Mouse (Mus musculus): ENCODE results near the gene Cideb. TPM values are rescaled to one million over a fixed set of nuclear protein-coding genes. Genes with fewer than 3 reads are reported as not detected.
A peak's percentile ranks its signal among the peaks of the same experiment; 100 is the strongest.

Cideb gene
- 366 and 385 TPM in 2 replicates for polyA plus RNA-seq (2015; fragmentation: Nextera tagmentation; extraction: Ambion mirVana)

- Histone ChIP-seq H3K27ac (ENCODE audit: low read depth, low read length) (peak within 1 kb of the TSS; percentile 91), H3K9me3 (ENCODE audit: control insufficient read depth) (no peaks in the 10 kb centered on the region), H3K27me3 (replicated peaks; ENCODE audit: control insufficient read depth, insufficient read depth, low read length) (peaks cover 4% of the 10 kb centered on the region; the same call in 1 of the 2 replicates), H3K4me2 (replicated peaks; ENCODE audit: low read depth) (peak within 1 kb of the TSS; percentile 59), H3K4me1 (replicated peaks; ENCODE audit: control insufficient read depth, insufficient read depth, low read length) (peaks cover 3% of the 10 kb centered on the region; the same call in 1 of the 2 replicates), H3K4me3 (ENCODE audit: low read depth, low read length) (peak within 1 kb of the TSS; percentile 36), H3K36me3 (ENCODE audit: control insufficient read depth, insufficient read depth) (peaks cover 33% of the 10 kb centered on the region), H3K9ac (ENCODE audit: low read depth, low read length) (peak within 1 kb of the TSS; percentile 40)
- 8% methylated on average over 8 of the region's 8 CpGs for WGBS
- ATAC-seq = peak; percentile 82
- peak; percentile 89 for TF ChIP-seq CTCF (IDR thresholded peaks at IDR 0.05; ENCODE audit: low read depth)
These were observed at the start of gene Cideb for GRCm38 (mm10) chr14:55758363-55758784. Gene Cideb, minus strand, starts transcription at chr14:55758458.

GRCm38 (mm10) chr14:55795380-55796163 is 37.3 kb upstream of the Cideb start:
- no peak overlapping the region for H3K9ac ChIP-seq (ENCODE audit: low read depth, low read length)
- H3K27ac ChIP-seq (ENCODE audit: low read depth, low read length) = peak overlapping the region; percentile 76
- H3K4me3 ChIP-seq (ENCODE audit: low read depth, low read length) = no peak overlapping the region
- no peaks in the 10 kb centered on the region for H3K36me3 ChIP-seq (ENCODE audit: control insufficient read depth, insufficient read depth)
- H3K27me3 ChIP-seq (replicated peaks; ENCODE audit: control insufficient read depth, insufficient read depth, low read length) = no peaks in the 10 kb centered on the region
- TF ChIP-seq CTCF (IDR thresholded peaks at IDR 0.05; ENCODE audit: low read depth) = no peak
- ATAC-seq = peak; percentile 100
- no peaks in the 10 kb centered on the region for H3K4me1 ChIP-seq (replicated peaks; ENCODE audit: control insufficient read depth, insufficient read depth, low read length)
- WGBS = 42% methylated on average over 15 of the region's 15 CpGs
- H3K4me2 ChIP-seq (replicated peaks; ENCODE audit: low read depth) = 0 out of 2 replicates have a peak overlapping the region, but pooled peaks have one; percentile 30
- H3K9me3 ChIP-seq (ENCODE audit: control insufficient read depth) = no peaks in the 10 kb centered on the region

- no peaks in the 10 kb centered on the region for H3K36me3 ChIP-seq (ENCODE audit: control insufficient read depth, insufficient read depth)
- ATAC-seq = no peak
- 0 out of 2 replicates have a peak, but pooled peaks cover under 1% of the 10 kb centered on the region for H3K4me1 ChIP-seq (replicated peaks; ENCODE audit: control insufficient read depth, insufficient read depth, low read length)
- 68% methylated on average over 2 of the region's 2 CpGs for WGBS
- H3K4me3 ChIP-seq (ENCODE audit: low read depth, low read length) = no peak overlapping the region
- no peak overlapping the region for H3K4me2 ChIP-seq (replicated peaks; ENCODE audit: low read depth)
- H3K27ac ChIP-seq (ENCODE audit: low read depth, low read length) = no peak overlapping the region
- TF ChIP-seq CTCF (IDR thresholded peaks at IDR 0.05; ENCODE audit: low read depth) = no peak
- no peaks in the 10 kb centered on the region for H3K27me3 ChIP-seq (replicated peaks; ENCODE audit: control insufficient read depth, insufficient read depth, low read length)
- H3K9me3 ChIP-seq (ENCODE audit: control insufficient read depth) = no peaks in the 10 kb centered on the region
- H3K9ac ChIP-seq (ENCODE audit: low read depth, low read length) = no peak overlapping the region
These were observed 35.7 kb upstream of the Cideb start for GRCm38 (mm10) chr14:55793946-55794345.

- Histone ChIP-seq H3K4me3 (ENCODE audit: low read depth, low read length) (no peak overlapping the region), H3K9ac (ENCODE audit: low read depth, low read length) (no peak overlapping the region), H3K27me3 (replicated peaks; ENCODE audit: control insufficient read depth, insufficient read depth, low read length) (no peaks in the 10 kb centered on the region), H3K4me2 (replicated peaks; ENCODE audit: low read depth) (no peak overlapping the region), H3K9me3 (ENCODE audit: control insufficient read depth) (no peaks in the 10 kb centered on the region), H3K4me1 (replicated peaks; ENCODE audit: control insufficient read depth, insufficient read depth, low read length) (0 out of 2 replicates have a peak, but pooled peaks cover 2% of the 10 kb centered on the region), H3K27ac (ENCODE audit: low read depth, low read length) (no peak overlapping the region), H3K36me3 (ENCODE audit: control insufficient read depth, insufficient read depth) (no peaks in the 10 kb centered on the region)
- TF ChIP-seq CTCF (IDR thresholded peaks at IDR 0.05; ENCODE audit: low read depth) = no peak
- ATAC-seq = no peak
- 59% methylated on average over 2 of the region's 2 CpGs for WGBS
These were observed 35.2 kb upstream of the Cideb start for GRCm38 (mm10) chr14:55793461-55793860.

- Histone ChIP-seq H3K36me3 (ENCODE audit: control insufficient read depth, insufficient read depth) (peaks cover 7% of the 10 kb centered on the region; the same call in 1 of the 2 replicates), H3K27ac (ENCODE audit: low read depth, low read length) (no peak within 1 kb of the TSS), H3K4me3 (ENCODE audit: low read depth, low read length) (peak within 1 kb of the TSS; percentile 56), H3K4me1 (replicated peaks; ENCODE audit: control insufficient read depth, insufficient read depth, low read length) (0 out of 2 replicates have a peak, but pooled peaks cover 2% of the 10 kb centered on the region), H3K4me2 (replicated peaks; ENCODE audit: low read depth) (peak within 1 kb of the TSS; percentile 86), H3K9ac (ENCODE audit: low read depth, low read length) (peak within 1 kb of the TSS; percentile 50), H3K27me3 (replicated peaks; ENCODE audit: control insufficient read depth, insufficient read depth, low read length) (peaks cover 9% of the 10 kb centered on the region; the same call in 1 of the 2 replicates), H3K9me3 (ENCODE audit: control insufficient read depth) (no peaks in the 10 kb centered on the region)
- peak; percentile 48 for TF ChIP-seq CTCF (IDR thresholded peaks at IDR 0.05; ENCODE audit: low read depth)
- ATAC-seq = peak; percentile 50
- 5% methylated on average over 40 of the region's 40 CpGs for WGBS
These were observed 30.2 kb upstream of the Cideb start, which contains the start of gene Ripk3 for GRCm38 (mm10) chr14:55788256-55789050. Gene Ripk3, minus strand, starts transcription at chr14:55788865.

- 52% methylated on average over 11 of the region's 11 CpGs for WGBS
- H3K9ac ChIP-seq (ENCODE audit: low read depth, low read length) = no peak overlapping the region; the same call in 1 of the 2 replicates
- H3K9me3 ChIP-seq (ENCODE audit: control insufficient read depth) = no peaks in the 10 kb centered on the region
- peaks cover 11% of the 10 kb centered on the region; the same call in 1 of the 2 replicates for H3K27me3 ChIP-seq (replicated peaks; ENCODE audit: control insufficient read depth, insufficient read depth, low read length)
- no peak overlapping the region for H3K27ac ChIP-seq (ENCODE audit: low read depth, low read length)
- H3K4me3 ChIP-seq (ENCODE audit: low read depth, low read length) = peak overlapping the region; percentile 56
- 0 out of 2 replicates have a peak, but pooled peaks cover 2% of the 10 kb centered on the region for H3K4me1 ChIP-seq (replicated peaks; ENCODE audit: control insufficient read depth, insufficient read depth, low read length)
- no peak for ATAC-seq
- H3K4me2 ChIP-seq (replicated peaks; ENCODE audit: low read depth) = peak overlapping the region; percentile 86
- peaks cover 7% of the 10 kb centered on the region; the same call in 1 of the 2 replicates for H3K36me3 ChIP-seq (ENCODE audit: control insufficient read depth, insufficient read depth)
- TF ChIP-seq CTCF (IDR thresholded peaks at IDR 0.05; ENCODE audit: low read depth) = no peak
These were observed 29.5 kb upstream of the Cideb start for GRCm38 (mm10) chr14:55787731-55788130.
